Mouse (Mus musculus) liver, embryonic 14.5 days (tissue): ENCODE measurements around the gene Limk2. TPM values are rescaled to one million over a fixed set of nuclear protein-coding genes. Genes with fewer than 3 reads are reported as not detected.

Experiments
- ATAC-seq: fragments of 200-750 bp; cut with Nextera tagmentation; 2 replicates; pipeline ENCODE4 v1.8.0; 2017; ENCODE audit warnings: moderate number of reproducible peaks, mild to moderate bottlenecking, moderate library complexity; ENCODE audit not compliant: insufficient read depth
- DNase-seq, 3 experiments: peaks; one replicate each; pipeline ENCODE4 v3.0.0-alpha.2; 2012 to 2013; ENCODE audit warnings: low read depth in 3 of 3, low spot score in 3 of 3
- H3K27ac ChIP-seq: fragments of 300-500 bp; sonication (generic); 2 replicates; pipeline ENCODE4 v1.5.1; 2014; ENCODE audit warnings: moderate library complexity, mild to moderate bottlenecking, control low read depth, inconsistent platforms
- H3K27me3 ChIP-seq: fragments of 300-500 bp; sonication (generic); 2 replicates; pipeline ENCODE4 v1.6.1; 2014; ENCODE audit warnings: mild to moderate bottlenecking, low read length, moderate library complexity; ENCODE audit not compliant: control insufficient read depth, insufficient read depth
- H3K36me3 ChIP-seq: fragments of 300-500 bp; sonication (generic); replicated peaks from 2 replicates; pipeline ENCODE4 v1.6.1; 2014; ENCODE audit warnings: low read depth; ENCODE audit not compliant: control insufficient read depth, insufficient read depth
- H3K4me1 ChIP-seq, 2 experiments: fragments of 200-500 bp in 1 of 2; fragments of 300-500 bp in 1 of 2; sonication (generic) in 1 of 2; replicated peaks; 2 replicates each; pipeline ENCODE4 v1.6.1; 2012 to 2014; ENCODE audit warnings: antibody characterized with exemption in 1 of 2, inconsistent platforms in 1 of 2, low read length in 1 of 2; ENCODE audit not compliant: control insufficient read depth in 2 of 2, insufficient read depth in 2 of 2
- H3K4me2 ChIP-seq: fragments of 300-500 bp; sonication (generic); 2 replicates; pipeline ENCODE4 v1.6.1; 2014; ENCODE audit warnings: low read depth, mild to moderate bottlenecking, control low read depth, moderate library complexity
- H3K4me3 ChIP-seq, 2 experiments: fragments of 200-500 bp in 1 of 2; fragments of 300-500 bp in 1 of 2; sonication (generic) in 1 of 2; 2 replicates each; pipeline ENCODE4 v1.5.1; 2012 to 2014; ENCODE audit warnings: low read depth in 2 of 2, low read length in 2 of 2, mild to moderate bottlenecking in 2 of 2, control low read depth in 1 of 2, inconsistent platforms in 1 of 2, moderate library complexity in 1 of 2; ENCODE audit not compliant: insufficient read depth in 1 of 2
- H3K9ac ChIP-seq: fragments of 300-500 bp; sonication (generic); replicated peaks from 2 replicates; pipeline ENCODE4 v1.6.1; 2014; ENCODE audit warnings: mild to moderate bottlenecking, control low read depth, moderate library complexity
- H3K9me3 ChIP-seq: fragments of 300-500 bp; sonication (generic); 2 replicates; pipeline ENCODE4 v1.6.1; 2016; ENCODE audit warnings: low read length, mixed read lengths; ENCODE audit not compliant: control insufficient read depth
- CTCF ChIP-seq: IDR thresholded peaks from 2 replicates; pipeline ENCODE4 v1.5.1; 2016; ENCODE audit warnings: antibody characterized with exemption, low read depth, control low read depth
- EP300 ChIP-seq: IDR thresholded peaks from 2 replicates; pipeline ENCODE4 v1.6.1; 2016; ENCODE audit warnings: antibody characterized with exemption, low read depth
- WGBS: fragments of 180-500 bp; shearing (Covaris S2); extraction: QIAGEN DNeasy Blood & Tissue Kit; methylation state at CpG from one replicate; pipeline ENCODE4 v1.1.7; 2014; ENCODE audit not compliant: insufficient replicate concordance; 5-methylcytosine and 5-hydroxymethylcytosine counted together
- polyA plus RNA-seq, 2 experiments: library from polyadenylated mRNA; depleted of rRNA in 1 of 2; stranded (reverse) in 1 of 2; unstranded in 1 of 2; fragments of >200 nt; fragmentation: Nextera tagmentation in 1 of 2; extraction: Ambion mirVana in 1 of 2; gene quantifications; 2 replicates each; pipeline versions ENCODE4 v1.2.1 to v1.2.3; 2012 to 2014

Gene Limk2
- polyA plus RNA-seq, 2 experiments = 7.0 to 7.1 TPM

- 74% methylated on average over 4 of the region's 4 CpGs for WGBS
- peaks cover 48% of the 10 kb centered on the region for H3K36me3 ChIP-seq
- DNase-seq = no peak
These were observed 106.2 kb downstream of the Limk2 start for GRCm38 (mm10) chr11:3302792-3303191.

GRCm38 (mm10) chr11:3302385-3302784 lies 106.6 kb downstream of the Limk2 start:
- no peaks in the 10 kb centered on the region for H3K4me1 ChIP-seq
- DNase-seq (no peak), ATAC-seq (no peak)
- H3K9ac ChIP-seq = no peak overlapping the region
- TF ChIP-seq EP300 = no peak
- TF ChIP-seq CTCF = no peak
- H3K9me3 ChIP-seq = no peaks in the 10 kb centered on the region
- H3K4me3 ChIP-seq = no peak overlapping the region
- no peak overlapping the region for H3K27ac ChIP-seq
- H3K36me3 ChIP-seq = peaks cover 48% of the 10 kb centered on the region
- no peak overlapping the region for H3K4me2 ChIP-seq
- H3K27me3 ChIP-seq = no peaks in the 10 kb centered on the region
- 74% methylated on average over 4 of the region's 4 CpGs for WGBS

More at GRCm38 (mm10) chr11:3302792-3303191, 106.2 kb downstream of the Limk2 start:
- H3K9ac ChIP-seq = no peak overlapping the region
- no peaks in the 10 kb centered on the region for H3K4me1 ChIP-seq
- H3K4me2 ChIP-seq = no peak overlapping the region
- TF ChIP-seq EP300 (no peak), CTCF (no peak)
- H3K9me3 ChIP-seq = no peaks in the 10 kb centered on the region
- H3K4me3 ChIP-seq = no peak overlapping the region
- no peak overlapping the region for H3K27ac ChIP-seq
- ATAC-seq = no peak
- no peaks in the 10 kb centered on the region for H3K27me3 ChIP-seq

- ATAC-seq = no peak
- 78% methylated on average over 5 of the region's 5 CpGs for WGBS
- H3K4me2 ChIP-seq = no peak overlapping the region
- no peak overlapping the region for H3K9ac ChIP-seq
- no peaks in the 10 kb centered on the region for H3K27me3 ChIP-seq
- no peak overlapping the region for H3K27ac ChIP-seq
- H3K4me1 ChIP-seq = no peaks in the 10 kb centered on the region
- H3K36me3 ChIP-seq = peaks cover 48% of the 10 kb centered on the region
- TF ChIP-seq CTCF (no peak), EP300 (no peak)
- no peaks in the 10 kb centered on the region for H3K9me3 ChIP-seq
- DNase-seq = no peak
- H3K4me3 ChIP-seq = no peak overlapping the region
These were observed 107.9 kb downstream of the Limk2 start for GRCm38 (mm10) chr11:3301075-3301474.

- DNase-seq (no peak), ATAC-seq (no peak)
- H3K9ac ChIP-seq = no peak overlapping the region
- no peak overlapping the region for H3K4me3 ChIP-seq
- H3K4me2 ChIP-seq = no peak overlapping the region
- peaks cover 0 to 3% of the 10 kb centered on the region in 2 experiments; a peak in 1 of 4 replicates for H3K4me1 ChIP-seq
- H3K36me3 ChIP-seq = peaks cover 53% of the 10 kb centered on the region
- H3K27me3 ChIP-seq = no peaks in the 10 kb centered on the region
- no peak overlapping the region for H3K27ac ChIP-seq
- TF ChIP-seq EP300 (no peak), CTCF (no peak)
- WGBS = 81% methylated on average over 14 of the region's 14 CpGs
- H3K9me3 ChIP-seq = no peaks in the 10 kb centered on the region
These were observed 110.2 kb downstream of the Limk2 start for GRCm38 (mm10) chr11:3298813-3299185.

GRCm38 (mm10) chr11:3297871-3298812 lies 110.8 kb downstream of the Limk2 start:
- H3K4me2 ChIP-seq = no peak overlapping the region
- peaks cover 55% of the 10 kb centered on the region for H3K36me3 ChIP-seq
- no peaks in the 10 kb centered on the region for H3K9me3 ChIP-seq
- DNase-seq (no peak), ATAC-seq (no peak)
- TF ChIP-seq EP300 (no peak), CTCF (no peak)
- WGBS = 61% methylated on average over 10 of the region's 10 CpGs
- peaks cover 0 to 9% of the 10 kb centered on the region in 2 experiments; a peak in 3 of 4 replicates for H3K4me1 ChIP-seq
- H3K4me3 ChIP-seq = no peak overlapping the region
- H3K9ac ChIP-seq = no peak overlapping the region
- H3K27ac ChIP-seq = no peak overlapping the region
- H3K27me3 ChIP-seq = no peaks in the 10 kb centered on the region
